Mouse (Mus musculus) hindbrain, embryonic 15.5 days (tissue): Measurements from ENCODE around the gene Nrxn1. TPM values are rescaled to one million over a fixed set of nuclear protein-coding genes. Genes with fewer than 3 reads are reported as not detected.
A peak's percentile ranks its signal among the peaks of the same experiment; 100 is the strongest.

Experiments
- ATAC-seq: fragments of 200-750 bp; cut with Nextera tagmentation; 2 replicates; pipeline ENCODE4 v1.8.0; 2017; ENCODE audit warnings: low read depth, moderate number of reproducible peaks, moderate TSS enrichment; ENCODE audit not compliant: low FRiP score
- H3K27ac ChIP-seq: fragments of 300-500 bp; sonication (generic); replicated peaks from 2 replicates; pipeline ENCODE4 v1.5.1; 2015; ENCODE audit warnings: mild to moderate bottlenecking, inconsistent platforms
- H3K27me3 ChIP-seq: fragments of 300-500 bp; sonication (generic); 2 replicates; pipeline ENCODE4 v1.6.1; 2015; ENCODE audit warnings: control low read depth, inconsistent platforms
- H3K36me3 ChIP-seq: fragments of 300-500 bp; sonication (generic); 2 replicates; pipeline ENCODE4 v1.6.1; 2015; ENCODE audit warnings: control low read depth, inconsistent platforms
- H3K4me1 ChIP-seq: fragments of 300-500 bp; sonication (generic); replicated peaks from 2 replicates; pipeline ENCODE4 v1.6.1; 2015; ENCODE audit warnings: control low read depth, inconsistent platforms
- H3K4me2 ChIP-seq: fragments of 300-500 bp; sonication (generic); 2 replicates; pipeline ENCODE4 v1.6.1; 2015; ENCODE audit warnings: moderate library complexity, mild to moderate bottlenecking, inconsistent platforms
- H3K4me3 ChIP-seq: fragments of 300-500 bp; sonication (generic); 2 replicates; pipeline ENCODE4 v1.5.1; 2015; ENCODE audit warnings: mild to moderate bottlenecking, inconsistent platforms
- H3K9ac ChIP-seq: fragments of 300-500 bp; sonication (generic); 2 replicates; pipeline ENCODE4 v1.6.1; 2015; ENCODE audit warnings: inconsistent platforms
- H3K9me3 ChIP-seq: fragments of 300-500 bp; sonication (generic); 2 replicates; pipeline ENCODE4 v1.6.1; 2016; ENCODE audit warnings: control low read depth, inconsistent platforms
- WGBS: fragments of 180-500 bp; shearing (Covaris S2); methylation state at CpG from one replicate; pipeline ENCODE4 v1.1.7; 2015; 5-methylcytosine and 5-hydroxymethylcytosine counted together
- polyA plus RNA-seq: library from polyadenylated mRNA; unstranded; fragments of >200 nt; fragmentation: Nextera tagmentation; extraction: Ambion mirVana; gene quantifications from 2 replicates; pipeline ENCODE4 v1.2.1, GENCODE M21; 2015

Nrxn1 gene
- polyA plus RNA-seq, 1 experiment from 2014 or later = 241 TPM

GRCm38 (mm10) chr17:90796974-90797373 lies 295.9 kb downstream of the Nrxn1 start:
- H3K9me3 ChIP-seq = no peaks in the 10 kb centered on the region
- H3K27me3 ChIP-seq = no peaks in the 10 kb centered on the region
- no peaks in the 10 kb centered on the region; the same call in 1 of the 2 replicates for H3K4me1 ChIP-seq
- no peaks in the 10 kb centered on the region for H3K36me3 ChIP-seq
- no peak overlapping the region for H3K27ac ChIP-seq
- no peak overlapping the region for H3K9ac ChIP-seq
- no peak for ATAC-seq
- no peak overlapping the region for H3K4me2 ChIP-seq
- WGBS = 49% methylated on average over 2 of the region's 2 CpGs
- H3K4me3 ChIP-seq = no peak overlapping the region

- Histone ChIP-seq H3K4me3 (no peak overlapping the region), H3K4me1 (no peaks in the 10 kb centered on the region), H3K9me3 (no peaks in the 10 kb centered on the region), H3K4me2 (no peak overlapping the region), H3K27ac (no peak overlapping the region), H3K27me3 (no peaks in the 10 kb centered on the region), H3K9ac (no peak overlapping the region), H3K36me3 (no peaks in the 10 kb centered on the region)
- 81% methylated on average over 3 of the region's 3 CpGs for WGBS
- no peak for ATAC-seq
Observed at GRCm38 (mm10) chr17:90788491-90789127, 304.3 kb downstream of the Nrxn1 start.

- Histone ChIP-seq H3K4me3 (no peak overlapping the region), H3K4me2 (no peak overlapping the region), H3K4me1 (no peaks in the 10 kb centered on the region), H3K9ac (no peak overlapping the region), H3K36me3 (no peaks in the 10 kb centered on the region), H3K9me3 (no peaks in the 10 kb centered on the region), H3K27me3 (no peaks in the 10 kb centered on the region), H3K27ac (no peak overlapping the region)
- 40% methylated on average over 1 of the region's 1 CpGs for WGBS
- no peak for ATAC-seq
Observed at GRCm38 (mm10) chr17:90788040-90788439, 304.8 kb downstream of the Nrxn1 start.

- no peaks in the 10 kb centered on the region for H3K36me3 ChIP-seq
- WGBS = 76% methylated on average over 5 of the region's 5 CpGs
- H3K9ac ChIP-seq = no peak overlapping the region
- ATAC-seq = no peak
- no peaks in the 10 kb centered on the region for H3K4me1 ChIP-seq
- H3K9me3 ChIP-seq = no peaks in the 10 kb centered on the region
- no peaks in the 10 kb centered on the region for H3K27me3 ChIP-seq
- no peak overlapping the region for H3K27ac ChIP-seq
- H3K4me3 ChIP-seq = no peak overlapping the region
- H3K4me2 ChIP-seq = no peak overlapping the region
Observed at GRCm38 (mm10) chr17:90787121-90787788, 305.6 kb downstream of the Nrxn1 start.

- ATAC-seq = no peak
- 92% methylated on average over 1 of the region's 1 CpGs for WGBS
Observed at GRCm38 (mm10) chr17:90780481-90780880, 312.4 kb downstream of the Nrxn1 start.

GRCm38 (mm10) chr17:90775397-90775796 lies 317.5 kb downstream of the Nrxn1 start:
- Histone ChIP-seq H3K4me1 (no peaks in the 10 kb centered on the region), H3K9me3 (no peaks in the 10 kb centered on the region), H3K9ac (no peak overlapping the region), H3K27me3 (no peaks in the 10 kb centered on the region), H3K4me3 (no peak overlapping the region), H3K27ac (no peak overlapping the region), H3K4me2 (no peak overlapping the region), H3K36me3 (no peaks in the 10 kb centered on the region)
- ATAC-seq = no peak
- WGBS = 80% methylated on average over 3 of the region's 3 CpGs

More at GRCm38 (mm10) chr17:90780481-90780880, 312.4 kb downstream of the Nrxn1 start:
- Histone ChIP-seq H3K4me3 (no peak overlapping the region), H3K9ac (no peak overlapping the region), H3K4me1 (no peaks in the 10 kb centered on the region), H3K4me2 (no peak overlapping the region), H3K9me3 (no peaks in the 10 kb centered on the region), H3K36me3 (no peaks in the 10 kb centered on the region), H3K27ac (no peak overlapping the region), H3K27me3 (no peaks in the 10 kb centered on the region)

- peaks cover 6% of the 10 kb centered on the region; the same call in 1 of the 2 replicates for H3K4me1 ChIP-seq
- no peaks in the 10 kb centered on the region for H3K27me3 ChIP-seq
- WGBS = 82% methylated on average over 3 of the region's 3 CpGs
- H3K4me2 ChIP-seq = no peak overlapping the region
- no peak for ATAC-seq
- H3K36me3 ChIP-seq = no peaks in the 10 kb centered on the region
- H3K4me3 ChIP-seq = no peak overlapping the region
- H3K9ac ChIP-seq = no peak overlapping the region
- H3K9me3 ChIP-seq = no peaks in the 10 kb centered on the region
- no peak overlapping the region for H3K27ac ChIP-seq
Observed at GRCm38 (mm10) chr17:90773233-90773632, 319.6 kb downstream of the Nrxn1 start.

- WGBS = 9% methylated on average over 1 of the region's 1 CpGs
- Histone ChIP-seq H3K9me3 (no peaks in the 10 kb centered on the region), H3K27me3 (no peaks in the 10 kb centered on the region), H3K36me3 (no peaks in the 10 kb centered on the region), H3K4me1 (peaks cover 12% of the 10 kb centered on the region; the same call in 1 of the 2 replicates), H3K4me2 (no peak overlapping the region), H3K27ac (peak overlapping the region; percentile 59; the same call in 1 of the 2 replicates), H3K9ac (no peak overlapping the region), H3K4me3 (no peak overlapping the region)
- peak; percentile 79 for ATAC-seq
Observed at GRCm38 (mm10) chr17:90768216-90768615, 324.7 kb downstream of the Nrxn1 start.

- 27% methylated on average over 3 of the region's 3 CpGs for WGBS
- Histone ChIP-seq H3K9ac (no peak overlapping the region), H3K27me3 (no peaks in the 10 kb centered on the region), H3K9me3 (no peaks in the 10 kb centered on the region), H3K27ac (no peak overlapping the region), H3K4me3 (no peak overlapping the region), H3K4me2 (no peak overlapping the region), H3K36me3 (no peaks in the 10 kb centered on the region), H3K4me1 (no peaks in the 10 kb centered on the region)
- no peak for ATAC-seq
Observed at GRCm38 (mm10) chr17:90727124-90727523, 365.7 kb downstream of the Nrxn1 start.

- H3K4me3 ChIP-seq = no peak overlapping the region
- no peaks in the 10 kb centered on the region for H3K27me3 ChIP-seq
- peak; percentile 69 for ATAC-seq
- no peak overlapping the region for H3K9ac ChIP-seq
- 0 out of 2 replicates have a peak, but pooled peaks cover 7% of the 10 kb centered on the region for H3K4me1 ChIP-seq
- H3K9me3 ChIP-seq = no peaks in the 10 kb centered on the region
- WGBS = 33% methylated on average over 4 of the region's 4 CpGs
- no peak overlapping the region for H3K4me2 ChIP-seq
- no peaks in the 10 kb centered on the region for H3K36me3 ChIP-seq
- no peak overlapping the region for H3K27ac ChIP-seq
Observed at GRCm38 (mm10) chr17:90704773-90705172, 388.1 kb downstream of the Nrxn1 start.

GRCm38 (mm10) chr17:90702626-90703025 lies 390.2 kb downstream of the Nrxn1 start:
- Histone ChIP-seq H3K9me3 (no peaks in the 10 kb centered on the region), H3K4me1 (0 out of 2 replicates have a peak, but pooled peaks cover 7% of the 10 kb centered on the region), H3K27me3 (no peaks in the 10 kb centered on the region), H3K9ac (no peak overlapping the region), H3K4me3 (no peak overlapping the region), H3K4me2 (no peak overlapping the region), H3K36me3 (no peaks in the 10 kb centered on the region), H3K27ac (no peak overlapping the region; the same call in 1 of the 2 replicates)
- no peak for ATAC-seq
- WGBS = 98% methylated on average over 1 of the region's 1 CpGs

GRCm38 (mm10) chr17:90696071-90696800 lies 396.6 kb downstream of the Nrxn1 start:
- Histone ChIP-seq H3K27ac (peak overlapping the region; percentile 79), H3K9me3 (no peaks in the 10 kb centered on the region), H3K36me3 (no peaks in the 10 kb centered on the region), H3K4me3 (no peak overlapping the region), H3K27me3 (no peaks in the 10 kb centered on the region), H3K4me2 (0 out of 2 replicates have a peak overlapping the region, but pooled peaks have one; percentile 3), H3K4me1 (peaks cover 17% of the 10 kb centered on the region), H3K9ac (no peak overlapping the region)
- peak; percentile 80 for ATAC-seq
- WGBS = 9% methylated on average over 6 of the region's 6 CpGs
